Mouse (Mus musculus) heart, embryonic 14.5 days (tissue): ENCODE data around the gene Gria3. TPM values are rescaled to one million over a fixed set of nuclear protein-coding genes. Genes with fewer than 3 reads are reported as not detected.

ENCODE experiments used
- ATAC-seq: fragments of 200-750 bp; cut with Nextera tagmentation; 2 replicates; pipeline ENCODE4 v1.8.0; 2017; ENCODE audit warnings: low read depth, moderate TSS enrichment; ENCODE audit not compliant: insufficient number of reproducible peaks, insufficient read depth, low FRiP score
- H3K27ac ChIP-seq, 2 experiments: fragments of 200-500 bp in 1 of 2; fragments of 300-500 bp in 1 of 2; sonication (generic) in 1 of 2; replicated peaks in 1 of 2; 2 replicates each; pipeline ENCODE4 v1.5.1; 2012 to 2014; ENCODE audit warnings: low read depth in 2 of 2, low read length in 2 of 2, control low read depth in 1 of 2, mild to moderate bottlenecking in 1 of 2, mixed read lengths in 1 of 2; ENCODE audit not compliant: control insufficient read depth in 1 of 2, insufficient read depth in 1 of 2
- H3K27me3 ChIP-seq: fragments of 300-500 bp; sonication (generic); 2 replicates; pipeline ENCODE4 v1.6.1; 2014; ENCODE audit warnings: mild to moderate bottlenecking, low read length, control low read depth; ENCODE audit not compliant: control insufficient read depth, insufficient read depth
- H3K36me3 ChIP-seq: fragments of 300-500 bp; sonication (generic); 2 replicates; pipeline ENCODE4 v1.6.1; 2014; ENCODE audit warnings: mild to moderate bottlenecking, control low read depth, low read length, mixed read lengths; ENCODE audit not compliant: control insufficient read depth, insufficient read depth
- H3K4me1 ChIP-seq, 2 experiments: fragments of 200-500 bp in 1 of 2; fragments of 300-500 bp in 1 of 2; sonication (generic) in 1 of 2; 2 replicates each; pipeline ENCODE4 v1.6.1; 2012 to 2014; ENCODE audit warnings: low read length in 2 of 2, control low read depth in 1 of 2, mixed read lengths in 1 of 2; ENCODE audit not compliant: control insufficient read depth in 2 of 2, insufficient read depth in 2 of 2
- H3K4me2 ChIP-seq: fragments of 300-500 bp; sonication (generic); 2 replicates; pipeline ENCODE4 v1.6.1; 2014; ENCODE audit warnings: mild to moderate bottlenecking, low read length
- H3K4me3 ChIP-seq, 2 experiments: fragments of 200-500 bp in 1 of 2; fragments of 300-500 bp in 1 of 2; sonication (generic) in 1 of 2; 2 replicates each; pipeline ENCODE4 v1.5.1; 2012 to 2014; ENCODE audit warnings: low read length in 2 of 2, mild to moderate bottlenecking in 2 of 2, control low read depth in 1 of 2, low read depth in 1 of 2, moderate library complexity in 1 of 2; ENCODE audit not compliant: control insufficient read depth in 1 of 2, insufficient read depth in 1 of 2
- H3K9ac ChIP-seq: fragments of 300-500 bp; sonication (generic); 2 replicates; pipeline ENCODE4 v1.6.1; 2014; ENCODE audit warnings: mild to moderate bottlenecking, low read length
- H3K9me3 ChIP-seq: fragments of 300-500 bp; sonication (generic); 2 replicates; pipeline ENCODE4 v1.6.1; 2016; ENCODE audit warnings: low read length, control low read depth; ENCODE audit not compliant: control insufficient read depth
- WGBS: fragments of 180-500 bp; shearing (Covaris S2); extraction: QIAGEN DNeasy Blood & Tissue Kit; methylation state at CpG from one replicate; pipeline ENCODE4 v1.1.7; 2014; 5-methylcytosine and 5-hydroxymethylcytosine counted together
- polyA plus RNA-seq: library from polyadenylated mRNA; unstranded; fragments of >200 nt; fragmentation: Nextera tagmentation; extraction: Ambion mirVana; gene quantifications from 2 replicates; pipeline ENCODE4 v1.2.1, GENCODE M21; 2014

Gene Gria3
- polyA plus RNA-seq, 1 experiment from 2014 or later: 7.8 TPM

DNA sequence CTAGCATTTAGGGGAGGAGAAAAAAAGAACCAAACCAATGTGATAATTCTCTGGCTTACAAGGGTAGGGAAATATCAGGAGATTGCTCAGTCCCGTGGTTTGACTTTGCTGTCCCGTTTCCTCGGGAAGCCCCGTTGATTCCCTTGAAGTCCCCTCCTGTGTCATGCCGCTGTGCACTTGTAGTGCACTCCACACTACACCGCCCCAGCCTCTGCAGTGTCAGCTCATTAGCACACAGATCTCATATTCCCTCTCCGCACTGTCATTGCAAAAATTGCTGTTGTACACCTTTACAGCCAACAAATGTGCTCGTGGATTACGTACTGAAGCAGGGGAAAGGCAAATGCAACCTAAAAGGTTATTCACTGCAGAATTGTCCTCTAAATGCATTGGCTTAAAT, 5.6 kb downstream of the Gria3 start:
- H3K36me3 ChIP-seq: no peaks in the 10 kb centered on the region
- H3K9me3 ChIP-seq: no peaks in the 10 kb centered on the region
- no peak overlapping the region for H3K4me2 ChIP-seq
- no peak overlapping the region for H3K9ac ChIP-seq
- WGBS: 62% methylated on average over 9 of the region's 9 CpGs
- H3K27ac ChIP-seq: no peak overlapping the region
- H3K4me1 ChIP-seq: no peaks in the 10 kb centered on the region; a peak in 1 of 4 replicates
- H3K27me3 ChIP-seq: no peaks in the 10 kb centered on the region
- H3K4me3 ChIP-seq: no peak overlapping the region
- no peak for ATAC-seq

DNA sequence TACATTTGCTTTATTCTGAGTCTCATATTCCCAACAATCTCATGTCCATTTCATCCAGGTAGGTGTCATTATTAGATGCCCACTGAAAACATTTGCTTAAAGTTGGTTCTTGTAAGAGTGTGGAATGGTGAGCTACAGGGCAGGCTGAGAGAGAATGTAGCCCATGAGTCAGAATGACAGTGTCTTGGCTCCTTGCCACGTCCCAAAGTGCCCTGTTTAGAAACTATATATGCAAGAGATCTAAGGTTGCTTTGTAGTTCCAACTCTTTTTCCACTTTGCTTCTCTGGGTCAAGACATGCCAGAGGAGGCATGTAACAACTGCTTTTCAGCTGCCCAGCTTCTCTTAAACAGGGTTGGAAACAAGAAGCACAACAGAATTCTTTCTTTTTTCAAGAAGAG, 9.1 kb downstream of the Gria3 start:
- no peaks in the 10 kb centered on the region; a peak in 1 of 4 replicates for H3K4me1 ChIP-seq
- 11% methylated on average over 1 of the region's 1 CpGs for WGBS
- no peak for ATAC-seq
- H3K27me3 ChIP-seq: no peaks in the 10 kb centered on the region
- H3K36me3 ChIP-seq: no peaks in the 10 kb centered on the region
- H3K4me3 ChIP-seq: no peak overlapping the region
- H3K4me2 ChIP-seq: no peak overlapping the region
- peak overlapping the region in 1 of 2 experiments; percentile 17; a peak in 2 of 4 replicates for H3K27ac ChIP-seq
- H3K9ac ChIP-seq: no peak overlapping the region
- no peaks in the 10 kb centered on the region for H3K9me3 ChIP-seq

DNA sequence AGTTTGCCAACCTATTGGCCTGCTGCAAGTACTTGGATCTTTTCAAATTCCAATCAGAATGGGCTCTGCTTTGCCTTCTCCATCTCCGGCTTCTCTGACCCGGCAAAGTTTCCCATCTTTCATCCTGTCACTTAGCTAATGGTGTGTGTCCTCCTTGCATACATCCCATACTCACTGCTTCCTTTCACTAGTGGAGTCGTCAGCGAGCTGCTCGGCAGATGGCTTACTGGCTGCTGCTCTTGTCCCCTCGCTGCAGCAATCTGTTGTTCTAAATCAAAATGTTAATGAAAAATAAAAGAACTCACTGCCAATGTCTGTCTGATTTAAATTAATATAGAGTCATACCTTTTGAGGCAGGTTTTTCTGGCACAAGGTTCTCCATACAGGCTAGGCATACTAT, 25.0 kb downstream of the Gria3 start:
- no peak for ATAC-seq
- Histone ChIP-seq H3K9ac (no peak overlapping the region), H3K4me3 (no peak overlapping the region), H3K36me3 (no peaks in the 10 kb centered on the region), H3K4me1 (no peaks in the 10 kb centered on the region), H3K4me2 (no peak overlapping the region), H3K27me3 (no peaks in the 10 kb centered on the region), H3K27ac (no peak overlapping the region), H3K9me3 (no peaks in the 10 kb centered on the region)
- WGBS: 73% methylated on average over 6 of the region's 6 CpGs

DNA sequence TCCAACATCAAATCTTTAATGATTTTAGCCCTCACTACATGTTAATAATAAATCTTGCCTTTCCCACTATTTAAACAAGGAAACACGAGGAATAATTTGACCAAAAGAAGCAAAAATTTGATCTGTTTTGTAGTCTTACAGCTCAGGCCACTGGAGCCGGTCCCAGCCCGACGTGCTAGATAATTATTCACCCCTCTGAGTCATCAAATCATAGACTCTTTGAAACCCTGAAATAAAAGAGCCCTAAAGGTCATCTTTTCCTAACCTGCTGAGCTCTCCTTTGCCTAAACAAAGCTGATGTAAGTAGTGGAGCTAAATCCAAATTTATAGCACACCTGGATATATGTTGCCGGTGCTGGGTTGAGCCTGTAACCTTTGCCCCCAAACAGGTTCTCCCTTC, 27.4 kb downstream of the Gria3 start:
- no peaks in the 10 kb centered on the region for H3K9me3 ChIP-seq
- no peak overlapping the region for H3K9ac ChIP-seq
- no peaks in the 10 kb centered on the region for H3K27me3 ChIP-seq
- no peak overlapping the region for H3K27ac ChIP-seq
- no peaks in the 10 kb centered on the region for H3K36me3 ChIP-seq
- H3K4me3 ChIP-seq: no peak overlapping the region
- no peak for ATAC-seq
- no peak overlapping the region for H3K4me2 ChIP-seq
- H3K4me1 ChIP-seq: no peaks in the 10 kb centered on the region
- WGBS: 71% methylated on average over 5 of the region's 5 CpGs

DNA sequence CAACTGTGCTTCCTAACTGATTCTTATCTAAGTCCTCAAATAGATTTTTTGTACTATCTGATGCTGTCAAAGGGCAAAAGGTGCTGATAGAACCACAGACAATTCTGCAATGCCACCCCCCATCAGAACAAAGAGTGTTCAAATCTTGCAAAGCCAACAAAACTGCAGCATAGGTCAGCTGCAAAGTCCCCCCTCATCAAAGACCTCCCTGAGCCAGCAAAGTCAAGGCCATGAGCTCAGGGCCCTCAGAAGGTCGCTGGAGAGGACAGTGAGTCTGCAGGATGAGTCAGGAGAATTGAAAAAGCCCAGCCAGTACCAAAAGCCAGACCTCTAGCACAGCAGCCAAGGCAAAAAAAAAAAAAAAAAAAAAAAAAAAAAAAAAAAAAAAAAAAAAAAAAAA, 34.9 kb downstream of the Gria3 start:
- Histone ChIP-seq H3K4me2 (no peak overlapping the region), H3K9ac (no peak overlapping the region), H3K36me3 (no peaks in the 10 kb centered on the region), H3K4me1 (no peaks in the 10 kb centered on the region), H3K27me3 (no peaks in the 10 kb centered on the region), H3K27ac (no peak overlapping the region), H3K4me3 (no peak overlapping the region), H3K9me3 (no peaks in the 10 kb centered on the region)
- ATAC-seq: no peak
- 11% methylated on average over 1 of the region's 1 CpGs for WGBS

DNA sequence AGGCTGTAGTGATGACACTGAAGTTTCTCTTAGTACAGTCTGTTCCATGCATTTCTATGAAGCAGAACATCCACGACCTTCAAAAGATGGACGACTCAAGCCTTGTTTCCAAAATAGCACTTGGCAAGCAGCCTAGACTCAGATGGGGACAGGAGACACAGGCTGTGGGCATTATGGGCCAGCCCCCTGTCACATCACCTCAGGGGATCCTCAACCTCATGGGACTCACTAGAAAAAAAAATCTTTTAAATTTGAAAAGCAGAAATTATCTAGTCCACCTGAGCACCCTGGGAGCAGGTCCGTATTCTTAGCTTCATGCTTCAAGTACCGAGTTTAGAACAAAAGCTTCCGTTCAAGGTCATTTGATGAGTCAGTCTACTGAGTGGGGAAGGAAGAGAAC, 38.2 kb downstream of the Gria3 start:
- Histone ChIP-seq H3K36me3 (no peaks in the 10 kb centered on the region), H3K9ac (no peak overlapping the region), H3K9me3 (no peaks in the 10 kb centered on the region), H3K4me1 (no peaks in the 10 kb centered on the region), H3K27me3 (no peaks in the 10 kb centered on the region), H3K27ac (peak overlapping the region in 1 of 2 experiments; percentile 8; a peak in 1 of 4 replicates), H3K4me3 (no peak overlapping the region), H3K4me2 (no peak overlapping the region)
- ATAC-seq: no peak
- WGBS: 57% methylated on average over 5 of the region's 5 CpGs

DNA sequence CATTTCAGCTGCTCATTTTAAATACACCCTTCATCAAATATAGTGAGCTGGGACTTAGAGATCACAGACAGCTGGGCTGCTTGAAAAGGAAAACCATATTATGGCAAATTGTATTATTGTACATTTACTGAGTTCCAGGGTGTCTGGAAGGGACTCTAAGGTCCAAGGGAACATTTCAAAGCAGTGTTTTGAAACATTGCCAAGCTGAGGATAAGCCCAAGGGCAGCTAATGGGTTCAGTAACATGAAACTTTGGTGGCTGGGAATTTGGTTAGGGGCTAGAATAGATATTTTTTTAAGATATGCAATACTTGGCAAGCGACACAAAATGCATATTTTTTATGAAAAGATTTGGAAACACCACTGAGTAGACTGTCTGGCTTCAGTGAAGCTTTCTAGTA, 48.2 kb downstream of the Gria3 start:
- 50% methylated on average over 1 of the region's 1 CpGs for WGBS

DNA sequence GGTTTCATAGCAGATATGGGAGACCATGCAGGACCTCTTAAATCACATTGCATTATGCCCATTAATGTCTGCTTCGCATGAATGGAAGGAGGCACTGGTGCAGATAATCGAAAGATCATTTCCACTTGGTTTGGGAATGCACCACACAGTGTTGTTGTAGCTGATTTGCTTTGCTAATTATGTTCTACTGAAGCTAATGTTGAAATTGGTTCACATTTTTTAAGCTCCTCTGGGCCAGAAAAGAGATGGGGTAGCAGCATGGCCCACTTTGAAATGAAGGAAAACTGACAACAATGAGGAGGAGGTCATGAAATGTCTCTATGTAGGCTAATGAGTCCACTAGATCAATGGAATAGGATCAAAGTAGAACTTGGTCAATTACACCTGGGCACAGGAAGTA, 76.8 kb downstream of the Gria3 start:
- no peaks in the 10 kb centered on the region for H3K9me3 ChIP-seq
- no peak overlapping the region for H3K4me2 ChIP-seq
- no peak for ATAC-seq
- H3K4me1 ChIP-seq: no peaks in the 10 kb centered on the region
- no peak overlapping the region for H3K27ac ChIP-seq
- no peaks in the 10 kb centered on the region for H3K27me3 ChIP-seq
- WGBS: 82% methylated on average over 2 of the region's 2 CpGs
- H3K4me3 ChIP-seq: no peak overlapping the region
- H3K36me3 ChIP-seq: no peaks in the 10 kb centered on the region
- no peak overlapping the region for H3K9ac ChIP-seq

More for the DNA sequence above, 48.2 kb downstream of the Gria3 start:
- no peak overlapping the region for H3K27ac ChIP-seq
- H3K27me3 ChIP-seq: no peaks in the 10 kb centered on the region
- no peak overlapping the region for H3K4me3 ChIP-seq
- H3K9me3 ChIP-seq: no peaks in the 10 kb centered on the region
- no peak for ATAC-seq
- H3K9ac ChIP-seq: no peak overlapping the region
- H3K4me1 ChIP-seq: no peaks in the 10 kb centered on the region
- no peak overlapping the region for H3K4me2 ChIP-seq
- H3K36me3 ChIP-seq: no peaks in the 10 kb centered on the region
